Mouse (Mus musculus) liver, embryonic 14.5 days (tissue): ENCODE results near the gene Slc26a6. TPM values are rescaled to one million over a fixed set of nuclear protein-coding genes. Genes with fewer than 3 reads are reported as not detected.

Source experiments
- ATAC-seq: fragments of 200-750 bp; cut with Nextera tagmentation; 2 replicates; pipeline ENCODE4 v1.8.0; 2017; ENCODE audit warnings: moderate number of reproducible peaks, mild to moderate bottlenecking, moderate library complexity; ENCODE audit not compliant: insufficient read depth
- DNase-seq, 3 experiments: peaks; one replicate each; pipeline ENCODE4 v3.0.0-alpha.2; 2012 to 2013; ENCODE audit warnings: low read depth in 3 of 3, low spot score in 3 of 3
- H3K27ac ChIP-seq: fragments of 300-500 bp; sonication (generic); 2 replicates; pipeline ENCODE4 v1.5.1; 2014; ENCODE audit warnings: moderate library complexity, mild to moderate bottlenecking, control low read depth, inconsistent platforms
- H3K27me3 ChIP-seq: fragments of 300-500 bp; sonication (generic); 2 replicates; pipeline ENCODE4 v1.6.1; 2014; ENCODE audit warnings: mild to moderate bottlenecking, low read length, moderate library complexity; ENCODE audit not compliant: control insufficient read depth, insufficient read depth
- H3K36me3 ChIP-seq: fragments of 300-500 bp; sonication (generic); replicated peaks from 2 replicates; pipeline ENCODE4 v1.6.1; 2014; ENCODE audit warnings: low read depth; ENCODE audit not compliant: control insufficient read depth, insufficient read depth
- H3K4me1 ChIP-seq, 2 experiments: fragments of 200-500 bp in 1 of 2; fragments of 300-500 bp in 1 of 2; sonication (generic) in 1 of 2; replicated peaks; 2 replicates each; pipeline ENCODE4 v1.6.1; 2012 to 2014; ENCODE audit warnings: antibody characterized with exemption in 1 of 2, inconsistent platforms in 1 of 2, low read length in 1 of 2; ENCODE audit not compliant: control insufficient read depth in 2 of 2, insufficient read depth in 2 of 2
- H3K4me2 ChIP-seq: fragments of 300-500 bp; sonication (generic); 2 replicates; pipeline ENCODE4 v1.6.1; 2014; ENCODE audit warnings: low read depth, mild to moderate bottlenecking, control low read depth, moderate library complexity
- H3K4me3 ChIP-seq, 2 experiments: fragments of 200-500 bp in 1 of 2; fragments of 300-500 bp in 1 of 2; sonication (generic) in 1 of 2; 2 replicates each; pipeline ENCODE4 v1.5.1; 2012 to 2014; ENCODE audit warnings: low read depth in 2 of 2, low read length in 2 of 2, mild to moderate bottlenecking in 2 of 2, control low read depth in 1 of 2, inconsistent platforms in 1 of 2, moderate library complexity in 1 of 2; ENCODE audit not compliant: insufficient read depth in 1 of 2
- H3K9ac ChIP-seq: fragments of 300-500 bp; sonication (generic); replicated peaks from 2 replicates; pipeline ENCODE4 v1.6.1; 2014; ENCODE audit warnings: mild to moderate bottlenecking, control low read depth, moderate library complexity
- H3K9me3 ChIP-seq: fragments of 300-500 bp; sonication (generic); 2 replicates; pipeline ENCODE4 v1.6.1; 2016; ENCODE audit warnings: low read length, mixed read lengths; ENCODE audit not compliant: control insufficient read depth
- CTCF ChIP-seq: IDR thresholded peaks from 2 replicates; pipeline ENCODE4 v1.5.1; 2016; ENCODE audit warnings: antibody characterized with exemption, low read depth, control low read depth
- EP300 ChIP-seq: IDR thresholded peaks from 2 replicates; pipeline ENCODE4 v1.6.1; 2016; ENCODE audit warnings: antibody characterized with exemption, low read depth
- WGBS: fragments of 180-500 bp; shearing (Covaris S2); extraction: QIAGEN DNeasy Blood & Tissue Kit; methylation state at CpG from one replicate; pipeline ENCODE4 v1.1.7; 2014; ENCODE audit not compliant: insufficient replicate concordance; 5-methylcytosine and 5-hydroxymethylcytosine counted together
- polyA plus RNA-seq, 2 experiments: library from polyadenylated mRNA; depleted of rRNA in 1 of 2; stranded (reverse) in 1 of 2; unstranded in 1 of 2; fragments of >200 nt; fragmentation: Nextera tagmentation in 1 of 2; extraction: Ambion mirVana in 1 of 2; gene quantifications; 2 replicates each; pipeline versions ENCODE4 v1.2.1 to v1.2.3; 2012 to 2014

Gene Slc26a6
- polyA plus RNA-seq, 2 experiments = 4.6 to 7.0 TPM

DNA sequence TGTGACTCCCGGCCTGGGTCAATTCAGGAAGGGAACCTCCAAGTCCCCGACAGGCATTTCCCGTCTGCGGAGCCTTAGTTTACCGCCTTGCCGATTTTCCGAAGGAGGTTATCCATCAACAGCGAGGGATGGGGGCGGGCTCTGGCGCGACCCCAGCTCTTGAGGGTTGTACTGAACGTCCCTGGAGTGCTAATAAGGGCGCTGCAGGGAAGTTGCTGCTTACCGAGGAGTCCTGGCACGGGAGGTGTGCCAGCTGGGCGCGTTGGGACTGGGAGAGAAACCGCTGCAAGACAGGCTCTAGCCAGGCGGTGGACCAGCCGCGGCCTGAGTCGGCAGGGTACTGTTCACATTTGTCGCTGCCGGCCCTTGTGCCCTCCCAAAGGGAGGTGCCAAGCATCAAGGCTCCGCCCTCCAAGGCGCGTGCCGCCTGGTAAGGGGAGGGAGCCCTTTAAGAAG lies 1.2 kb downstream of the Slc26a6 start:
- Histone ChIP-seq H3K4me3 (peak overlapping the region; percentile 71 to 83), H3K9ac (peak overlapping the region; percentile 66), H3K4me1 (peaks cover 4% of the 10 kb centered on the region in 2 experiments), H3K27ac (peak overlapping the region; percentile 49), H3K36me3 (no peaks in the 10 kb centered on the region), H3K9me3 (no peaks in the 10 kb centered on the region), H3K4me2 (peak overlapping the region; percentile 94), H3K27me3 (no peaks in the 10 kb centered on the region)
- TF ChIP-seq CTCF = no peak
- TF ChIP-seq EP300 = no peak
- DNase-seq = peak; percentile 62 to 69 (median 65)
- under 1% methylated on average over 28 of the region's 28 CpGs for WGBS
- ATAC-seq = peak; percentile 81

- H3K27me3 ChIP-seq = no peaks in the 10 kb centered on the region
- H3K9ac ChIP-seq = no peak overlapping the region
- H3K4me2 ChIP-seq = no peak overlapping the region
- H3K36me3 ChIP-seq = no peaks in the 10 kb centered on the region
- DNase-seq = no peak
- no peak for ATAC-seq
- TF ChIP-seq EP300 = no peak
- no peak for TF ChIP-seq CTCF
- H3K27ac ChIP-seq = no peak overlapping the region
- H3K4me3 ChIP-seq = no peak overlapping the region
- H3K9me3 ChIP-seq = no peaks in the 10 kb centered on the region
- 60% methylated on average over 5 of the region's 5 CpGs for WGBS
- H3K4me1 ChIP-seq = peaks cover 4 to 7% of the 10 kb centered on the region in 2 experiments
Observed at GRCm38 (mm10) chr9:108855335-108855734, 2.3 kb downstream of the Slc26a6 start.

DNA sequence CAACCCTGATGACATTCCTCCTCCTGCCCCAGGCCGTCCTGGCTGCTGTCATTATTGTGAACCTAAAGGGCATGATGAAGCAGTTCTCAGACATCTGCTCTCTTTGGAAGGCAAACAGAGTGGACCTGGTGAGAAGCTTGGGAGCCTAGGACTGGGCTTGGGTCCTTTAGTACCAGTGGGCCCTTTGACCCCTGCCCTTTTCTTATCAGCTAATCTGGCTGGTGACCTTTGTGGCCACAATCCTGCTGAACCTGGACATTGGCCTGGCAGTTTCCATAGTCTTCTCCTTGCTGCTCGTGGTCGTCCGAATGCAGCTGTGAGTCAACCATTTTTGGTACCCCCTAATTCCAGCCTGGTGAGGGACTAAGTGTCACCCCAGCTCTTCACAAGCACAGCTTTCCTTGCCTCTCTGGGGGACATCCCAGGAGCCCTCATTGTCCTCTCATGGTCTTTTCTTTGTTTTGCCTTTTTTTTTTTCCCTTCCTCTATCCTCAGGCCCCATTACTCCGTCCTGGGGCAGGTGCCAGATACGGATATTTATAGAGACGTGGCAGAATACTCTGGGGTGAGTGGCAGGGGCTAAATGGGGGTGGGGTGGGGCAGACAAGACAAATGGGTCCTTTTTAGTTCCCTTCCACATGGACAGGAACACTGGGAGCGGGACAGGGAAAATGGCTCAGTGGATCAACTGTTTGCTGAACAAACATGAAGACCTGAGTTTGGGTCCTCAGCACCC lies 5.9 kb downstream of the Slc26a6 start:
- Histone ChIP-seq H3K27me3 (no peaks in the 10 kb centered on the region), H3K36me3 (no peaks in the 10 kb centered on the region), H3K4me1 (peaks cover 0 to 4% of the 10 kb centered on the region in 2 experiments; a peak in 1 of 4 replicates), H3K9me3 (no peaks in the 10 kb centered on the region), H3K4me3 (no peak overlapping the region), H3K4me2 (no peak overlapping the region), H3K9ac (no peak overlapping the region), H3K27ac (no peak overlapping the region)
- TF ChIP-seq EP300 (no peak), CTCF (no peak)
- 65% methylated on average over 8 of the region's 8 CpGs for WGBS
- ATAC-seq = no peak
- no peak for DNase-seq

DNA sequence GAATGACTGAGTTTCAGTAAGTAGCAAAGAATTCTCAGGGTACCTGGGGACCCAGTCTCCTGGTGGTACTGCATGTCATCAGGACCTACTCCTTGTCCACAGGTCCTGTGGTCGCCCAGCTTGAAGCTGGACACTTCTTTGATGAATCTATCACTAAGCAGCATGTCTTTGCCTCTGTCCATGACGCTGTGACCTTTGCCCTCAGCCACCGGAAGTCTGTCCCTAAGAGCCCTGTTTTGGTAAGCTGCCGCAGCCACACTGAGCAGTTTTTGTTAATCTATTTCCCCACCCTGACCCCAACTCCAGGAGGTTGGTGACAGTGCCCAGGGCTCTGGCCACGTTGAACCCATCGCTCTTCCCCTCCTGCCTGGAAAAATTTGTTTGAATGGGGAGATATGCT lies 59.2 kb downstream of the Slc26a6 start:
- no peak for TF ChIP-seq CTCF
- TF ChIP-seq EP300 = no peak
- no peaks in the 10 kb centered on the region for H3K9me3 ChIP-seq
- WGBS = 63% methylated on average over 6 of the region's 6 CpGs

DNA sequence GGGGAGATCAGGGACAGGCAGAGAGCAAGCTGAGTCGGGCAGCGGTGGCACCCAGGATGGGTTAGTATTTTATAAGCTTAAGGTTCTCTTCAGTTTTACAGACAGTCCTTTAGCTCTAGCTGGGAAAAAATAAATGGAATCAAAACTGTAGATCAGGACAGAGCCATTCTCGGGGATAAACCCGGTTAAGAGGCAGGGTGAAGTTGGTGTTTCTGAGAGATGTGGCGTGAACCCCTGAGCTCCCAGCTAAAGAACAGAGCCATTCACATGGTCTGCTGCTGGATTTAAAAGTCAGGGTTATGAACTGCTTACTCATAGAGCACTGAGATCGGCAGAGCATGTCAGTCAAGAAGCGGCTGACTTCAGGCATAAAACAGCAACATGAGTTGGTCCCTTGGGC lies 60.1 kb downstream of the Slc26a6 start:
- Histone ChIP-seq H3K9ac (no peak overlapping the region), H3K4me1 (peaks cover 0 to 2% of the 10 kb centered on the region in 2 experiments; a peak in 1 of 4 replicates), H3K27ac (no peak overlapping the region), H3K36me3 (no peaks in the 10 kb centered on the region), H3K4me2 (no peak overlapping the region), H3K27me3 (no peaks in the 10 kb centered on the region), H3K9me3 (no peaks in the 10 kb centered on the region), H3K4me3 (no peak overlapping the region)
- ATAC-seq (no peak), DNase-seq (no peak)
- 72% methylated on average over 7 of the region's 7 CpGs for WGBS
- TF ChIP-seq CTCF = no peak
- TF ChIP-seq EP300 = no peak

More for the DNA sequence above, 59.2 kb downstream of the Slc26a6 start:
- no peaks in the 10 kb centered on the region for H3K27me3 ChIP-seq
- no peak overlapping the region for H3K4me3 ChIP-seq
- no peaks in the 10 kb centered on the region for H3K36me3 ChIP-seq
- DNase-seq (no peak), ATAC-seq (no peak)
- no peak overlapping the region for H3K4me2 ChIP-seq
- no peak overlapping the region for H3K9ac ChIP-seq
- no peak overlapping the region for H3K27ac ChIP-seq
- peaks cover 0 to 2% of the 10 kb centered on the region in 2 experiments; a peak in 1 of 4 replicates for H3K4me1 ChIP-seq
